In the genomic region with DNA sequence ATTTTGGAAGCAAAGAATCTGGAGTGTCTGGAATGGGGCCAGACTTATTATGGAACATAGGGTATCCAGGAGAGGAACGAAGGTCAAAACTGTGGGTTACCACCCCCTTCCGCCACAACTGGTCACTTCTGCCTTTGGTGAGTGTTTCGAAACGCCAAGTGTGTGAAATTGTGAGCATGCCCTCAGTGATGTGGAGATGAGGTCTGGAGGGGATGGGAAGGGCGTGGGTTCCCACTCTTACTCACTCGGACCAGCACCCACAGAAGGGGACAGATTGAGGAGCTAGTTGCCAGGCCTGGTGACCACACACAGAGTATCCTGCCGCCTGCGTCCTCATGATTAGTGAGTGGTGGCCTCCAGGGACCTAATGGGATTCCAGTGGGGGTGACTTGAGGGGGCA, we compare ENCODE assay signal across 10 mouse cellular contexts. TPM values are rescaled to one million over a fixed set of nuclear protein-coding genes. Genes with fewer than 3 reads are reported as not detected.
DNase-seq lines count a peak whose midpoint lies in the region; ATAC-seq and TF ChIP-seq lines count a peak whose summit lies in the region.
"Had no signal": no experiment of that assay in that cellular context is flagged by ENCODE, and none has a peak within 500 bp of the region (broad histone marks: within the 10 kb centered on the region; RNA-seq: fewer than 3 reads in every experiment).

Gene Slc11a1 (plus strand): TSS at position 216 of the 400 bp plus-strand sequence.

- no peaks in the 10 kb centered on the region for H3K9me3 ChIP-seq in liver, embryonic 11.5 days (ENCODE audit: control insufficient read depth, low read length)

- peak within 1 kb of the TSS; percentile 70 for H3K27ac ChIP-seq in gastrocnemius, adult 2 months
- peak within 1 kb of the TSS; percentile 69 for H3K27ac ChIP-seq in spleen, adult 2 months (ENCODE audit: insufficient read depth, low read length)
- H3K27ac ChIP-seq in liver, embryonic 11.5 days (ENCODE audit: low read depth, low read length), result no peak within 1 kb of the TSS

- intact Hi-C loops in gastrocnemius, adult 2 months (cut with DNase I), result no loop called here

- no peak for TF ChIP-seq POLR2A in spleen, adult 2 months (IDR thresholded peaks at IDR 0.05; ENCODE audit: low read depth, low read length)

- H3K9ac ChIP-seq in liver, embryonic 11.5 days (ENCODE audit: low read depth, low read length), result no peak within 1 kb of the TSS

- H3K4me1 ChIP-seq in spleen, adult 2 months (ENCODE audit: control insufficient read depth, insufficient read depth, insufficient read length), result no peaks in the 10 kb centered on the region; the same call in 1 of the 2 replicates
- H3K4me1 ChIP-seq in liver, embryonic 11.5 days (replicated peaks; ENCODE audit: control insufficient read depth, insufficient read depth, low read length), result peaks cover 8% of the 10 kb centered on the region

- H3K4me3 ChIP-seq in gastrocnemius, adult 2 months, result peak within 1 kb of the TSS; percentile 45
- peak within 1 kb of the TSS; percentile 30; the same call in 1 of the 2 replicates for H3K4me3 ChIP-seq in spleen, adult 2 months (ENCODE audit: extremely low read depth, insufficient read depth, insufficient read length)
- 0 out of 2 replicates have a peak within 1 kb of the TSS, but pooled peaks have one; percentile 4 for H3K4me3 ChIP-seq in liver, embryonic 11.5 days (ENCODE audit: low read depth, low read length)

- no peaks in the 10 kb centered on the region for H3K27me3 ChIP-seq in spleen, adult 2 months (ENCODE audit: control insufficient read depth, insufficient read depth, low read length)
- no peaks in the 10 kb centered on the region for H3K27me3 ChIP-seq in liver, embryonic 11.5 days (replicated peaks; ENCODE audit: control insufficient read depth, insufficient read depth, low read length)

- H3K36me3 ChIP-seq in spleen, adult 2 months (ENCODE audit: control insufficient read depth, insufficient read depth, low read length), result no peaks in the 10 kb centered on the region
- no peaks in the 10 kb centered on the region for H3K36me3 ChIP-seq in liver, embryonic 11.5 days (ENCODE audit: control insufficient read depth, insufficient read depth, low read length)

- ATAC-seq in liver, embryonic 11.5 days (replicated peaks; ENCODE audit: low FRiP score), result no peak
- peak; percentile 88 for ATAC-seq in monocyte, adult 5-6 weeks (replicated peaks; ENCODE audit: insufficient number of reproducible peaks, low FRiP score, low TSS enrichment, poor library complexity, severe bottlenecking)

- 76% methylated on average over 8 of the region's 8 CpGs for WGBS in spleen, adult 2 months
- 60% methylated on average over 8 of the region's 8 CpGs for WGBS in liver, embryonic 11.5 days

- DNase-seq in gastrocnemius, adult 2 months, result no peak
- no peak for DNase-seq in gastrocnemius, postnatal 25 days
- DNase-seq in spleen, adult 2 months (ENCODE audit: low read depth in 1 of 2, low spot score in 2 of 2), result no peak
- DNase-seq in spleen, adult 18-20 months, result no peak
- no peak for DNase-seq in liver, embryonic 11.5 days (ENCODE audit: low spot score)
- DNase-seq in cerebellum, adult 11 months, result no peak
- DNase-seq in right cerebral cortex, postnatal 25 days, result no peak
- DNase-seq: cerebellum, postnatal 14 days; kidney, adult 18-20 months had no signal

- no peak within 1 kb of the TSS for H3K4me2 ChIP-seq in liver, embryonic 11.5 days

- TF ChIP-seq CTCF in gastrocnemius, adult 2 months (IDR thresholded peaks at IDR 0.05), result no peak
- no peak for TF ChIP-seq CTCF in spleen, adult 2 months (IDR thresholded peaks at IDR 0.05; ENCODE audit: extremely low read depth, insufficient read depth, insufficient read length, insufficient replicate concordance)

RNA-seq across cellular contexts. Expression of gene Slc11a1, which starts in this region (rescaled TPM):
- total RNA-seq in gastrocnemius, adult 2 months (2021), result 1 to 10 TPM; 3.8 to 5.6 TPM
- 1 to 10 TPM; 2.9 to 3.2 TPM for total RNA-seq in gastrocnemius, postnatal 25 days (2021)
- 169 and 200 TPM in 2 replicates for polyA plus RNA-seq in spleen, adult 2 months (2012; rRNA removed)
- 10.0 and 10.4 TPM in 2 replicates for polyA plus RNA-seq in liver, embryonic 11.5 days (2014; fragmentation: Nextera tagmentation; extraction: Ambion mirVana)
- 180 to 306 TPM (median 249 TPM) in 3 replicates for total RNA-seq in monocyte, adult 5-6 weeks (2017)

Comparison
In these comparisons a context has a peak if more than half of its experiments do, and no peak if none do; other contexts are left out.
1. RNA of gene Slc11a1 (total RNA-seq): 180 to 306 TPM in monocyte, adult 5-6 weeks; 3.8 to 5.6 TPM in gastrocnemius, adult 2 months and 2.9 to 3.2 TPM in gastrocnemius, postnatal 25 days; every median in the first group is over 10 times any median in the second.
2. RNA of gene Slc11a1 (polyA plus RNA-seq): 169 to 200 TPM in spleen, adult 2 months; 10.0 to 10.4 TPM in liver, embryonic 11.5 days; every median in the first group is over 10 times any median in the second.
3. Peak in every context shown above with its lines, with median percentiles within 50 percentile points of each other: H3K4me3 ChIP-seq.